Mouse (Mus musculus) heart, adult 11 months (tissue): ENCODE results near the gene Fmnl2.

Source experiments
- DNase-seq: peaks from one replicate; pipeline ENCODE4 v3.0.0; 2022

Fmnl2 gene

GRCm38 (mm10) chr2:52987637-52988295, 130.1 kb downstream of the Fmnl2 start:
- peak; percentile 92 for DNase-seq

GRCm38 (mm10) chr2:52989316-52989715, 131.7 kb downstream of the Fmnl2 start:
- no peak for DNase-seq

- peak; percentile 98 for DNase-seq
These were observed 133.4 kb downstream of the Fmnl2 start for GRCm38 (mm10) chr2:52990874-52991687.

GRCm38 (mm10) chr2:52991688-52992194, 134.1 kb downstream of the Fmnl2 start:
- peak; percentile 95 for DNase-seq

GRCm38 (mm10) chr2:52993241-52993640, 135.6 kb downstream of the Fmnl2 start:
- no peak for DNase-seq

GRCm38 (mm10) chr2:52994526-52994925, 136.9 kb downstream of the Fmnl2 start:
- DNase-seq: peak; percentile 96

GRCm38 (mm10) chr2:52997955-52998750, 140.5 kb downstream of the Fmnl2 start:
- DNase-seq: peak; percentile 98

- DNase-seq: peak; percentile 89
These were observed 141.9 kb downstream of the Fmnl2 start for GRCm38 (mm10) chr2:52999524-52999969.

GRCm38 (mm10) chr2:53000446-53000845, 142.8 kb downstream of the Fmnl2 start:
- no peak for DNase-seq

- DNase-seq: no peak
These were observed 148.5 kb downstream of the Fmnl2 start for GRCm38 (mm10) chr2:53006161-53006560.

- DNase-seq: peak; percentile 98
These were observed 149.5 kb downstream of the Fmnl2 start for GRCm38 (mm10) chr2:53007142-53007541.

GRCm38 (mm10) chr2:53013051-53013450, 155.4 kb downstream of the Fmnl2 start:
- no peak for DNase-seq

- DNase-seq: no peak
These were observed 156.8 kb downstream of the Fmnl2 start for GRCm38 (mm10) chr2:53014451-53014850.

- peak; percentile 91 for DNase-seq
These were observed 165.3 kb downstream of the Fmnl2 start for GRCm38 (mm10) chr2:53022982-53023381.

GRCm38 (mm10) chr2:53026056-53026769, 168.6 kb downstream of the Fmnl2 start:
- peak; percentile 95 for DNase-seq

- no peak for DNase-seq
These were observed 171.2 kb downstream of the Fmnl2 start for GRCm38 (mm10) chr2:53028868-53029267.

- no peak for DNase-seq
These were observed 172.2 kb downstream of the Fmnl2 start for GRCm38 (mm10) chr2:53029716-53030431.

- DNase-seq: no peak
These were observed 172.8 kb downstream of the Fmnl2 start for GRCm38 (mm10) chr2:53030432-53030826.

GRCm38 (mm10) chr2:53038253-53038652, 180.6 kb downstream of the Fmnl2 start:
- DNase-seq: no peak

- DNase-seq: no peak
These were observed 181.1 kb downstream of the Fmnl2 start for GRCm38 (mm10) chr2:53038737-53039136.

GRCm38 (mm10) chr2:53047031-53047430, 189.4 kb downstream of the Fmnl2 start:
- DNase-seq: no peak
